Mouse (Mus musculus): ENCODE results near the gene Tmco4. TPM values are rescaled to one million over a fixed set of nuclear protein-coding genes. Genes with fewer than 3 reads are reported as not detected.

The Tmco4 gene
- polyA plus RNA-seq, 1 experiment from 2014 or later: 1.5 TPM

DNA sequence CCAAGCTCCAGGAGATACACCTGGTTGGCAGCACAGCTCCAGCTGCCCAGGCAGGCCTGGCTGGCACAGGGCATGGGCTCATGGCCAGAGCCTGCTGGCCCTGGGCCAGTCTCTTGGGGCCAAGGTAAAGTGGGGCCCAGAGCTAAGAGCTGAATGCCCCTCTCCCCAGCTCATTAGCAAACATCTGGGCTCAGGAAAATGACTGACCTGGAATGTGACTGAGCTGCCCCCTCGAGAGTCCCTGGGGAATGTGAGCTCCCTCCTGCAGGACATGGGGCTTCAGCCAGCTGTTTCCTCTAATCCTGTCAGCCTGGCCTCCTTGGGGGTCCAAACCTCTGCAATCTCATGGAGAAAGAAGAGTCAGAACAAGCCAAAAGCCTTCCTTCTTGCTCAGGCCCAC, 122.7 kb downstream of the Tmco4 start:
- no peak for DNase-seq
- H3K9me3 ChIP-seq (replicated peaks): no peaks in the 10 kb centered on the region
- H3K36me3 ChIP-seq: no peaks in the 10 kb centered on the region
- no peak overlapping the region for H3K9ac ChIP-seq
- peaks cover 60% of the 10 kb centered on the region for H3K27me3 ChIP-seq
- ATAC-seq (ENCODE audit: low read depth): no peak
- no peak overlapping the region for H3K27ac ChIP-seq
- peaks cover 15% of the 10 kb centered on the region for H3K4me1 ChIP-seq (replicated peaks)
- H3K4me3 ChIP-seq (replicated peaks): no peak overlapping the region
- 32% methylated on average over 1 of the region's 1 CpGs for WGBS (ENCODE audit: insufficient replicate concordance)
- no peak overlapping the region for H3K4me2 ChIP-seq

DNA sequence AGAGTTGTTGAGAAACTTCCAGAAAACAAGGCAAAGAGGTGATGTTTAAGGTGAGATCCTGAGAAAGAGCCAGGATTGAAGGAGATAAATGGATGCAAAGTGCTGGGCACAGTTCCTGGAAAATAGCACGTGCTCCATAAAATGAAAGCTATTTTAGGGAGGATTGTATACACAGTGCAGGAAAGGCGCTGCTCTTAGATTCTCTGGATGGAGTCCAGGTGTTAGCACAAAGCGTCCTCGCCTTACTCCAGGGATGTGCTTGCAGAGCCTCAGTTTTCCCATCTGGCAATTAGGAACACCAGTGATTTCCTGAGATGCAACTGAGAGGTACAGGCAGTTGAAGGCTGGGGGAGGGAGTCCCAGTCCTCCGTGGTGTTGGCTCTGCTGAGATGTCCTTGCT, 123.5 kb downstream of the Tmco4 start:
- ATAC-seq (ENCODE audit: low read depth) (no peak), DNase-seq (no peak)
- no peak overlapping the region for H3K9ac ChIP-seq
- no peak overlapping the region for H3K4me3 ChIP-seq (replicated peaks)
- 54% methylated on average over 5 of the region's 5 CpGs for WGBS (ENCODE audit: insufficient replicate concordance)
- no peaks in the 10 kb centered on the region for H3K9me3 ChIP-seq (replicated peaks)
- H3K27ac ChIP-seq: no peak overlapping the region
- H3K36me3 ChIP-seq: peaks cover 1% of the 10 kb centered on the region; the same call in 1 of the 2 replicates
- H3K4me2 ChIP-seq: no peak overlapping the region
- H3K27me3 ChIP-seq: peaks cover 52% of the 10 kb centered on the region
- peaks cover 14% of the 10 kb centered on the region for H3K4me1 ChIP-seq (replicated peaks)

DNA sequence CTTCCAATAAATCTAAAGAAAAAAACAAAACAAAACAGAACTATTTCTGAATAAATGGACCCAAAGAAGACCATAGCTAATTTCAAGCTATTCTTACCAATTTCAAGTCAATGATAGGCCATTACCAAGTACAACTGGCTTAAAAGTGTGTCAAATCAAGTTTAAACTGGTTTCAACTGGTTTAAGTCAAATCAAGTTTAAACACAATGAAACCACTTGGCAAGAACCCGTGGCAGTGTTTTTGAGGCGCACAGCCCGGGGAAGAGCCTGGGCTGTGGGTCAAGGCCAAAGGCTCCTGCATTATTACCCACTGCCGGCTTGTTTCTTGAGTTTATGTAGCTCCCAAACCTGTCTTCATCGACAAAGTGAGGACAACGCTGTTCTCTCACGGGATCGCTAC, 127.6 kb downstream of the Tmco4 start:
- DNase-seq (no peak), ATAC-seq (ENCODE audit: low read depth) (no peak)
- H3K4me2 ChIP-seq: no peak overlapping the region
- peaks cover 10% of the 10 kb centered on the region for H3K27me3 ChIP-seq
- H3K4me1 ChIP-seq (replicated peaks): no peaks in the 10 kb centered on the region
- H3K27ac ChIP-seq: no peak overlapping the region
- H3K9me3 ChIP-seq (replicated peaks): no peaks in the 10 kb centered on the region
- no peak overlapping the region for H3K9ac ChIP-seq
- 80% methylated on average over 8 of the region's 8 CpGs for WGBS (ENCODE audit: insufficient replicate concordance)
- no peak overlapping the region for H3K4me3 ChIP-seq (replicated peaks)
- H3K36me3 ChIP-seq: peaks cover 36% of the 10 kb centered on the region

DNA sequence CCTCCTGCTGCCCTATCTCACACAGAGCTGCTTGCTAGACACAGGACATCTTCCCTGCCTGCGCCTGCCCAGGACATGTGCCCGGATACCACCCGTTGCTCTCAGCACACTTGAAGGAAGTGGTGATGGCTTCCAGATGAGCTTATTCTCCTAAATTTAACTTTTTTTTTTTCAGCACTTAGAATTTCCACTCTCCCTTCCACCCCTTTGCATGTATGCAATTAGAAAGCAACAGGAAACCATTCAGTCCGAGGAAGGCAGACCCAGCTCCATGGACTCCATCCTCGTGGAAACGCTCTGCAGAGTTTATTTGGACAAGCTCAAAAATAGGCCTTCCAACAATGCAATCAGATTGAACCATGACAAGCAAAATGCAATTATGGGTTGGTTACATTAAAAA, 128.9 kb downstream of the Tmco4 start:
- no peak for ATAC-seq (ENCODE audit: low read depth)
- Histone ChIP-seq H3K4me1 (replicated peaks) (no peaks in the 10 kb centered on the region), H3K9ac (no peak overlapping the region), H3K4me2 (no peak overlapping the region), H3K27ac (no peak overlapping the region), H3K4me3 (replicated peaks) (no peak overlapping the region), H3K36me3 (peaks cover 36% of the 10 kb centered on the region), H3K27me3 (0 out of 2 replicates have a peak, but pooled peaks cover under 1% of the 10 kb centered on the region), H3K9me3 (replicated peaks) (no peaks in the 10 kb centered on the region)
- 77% methylated on average over 6 of the region's 6 CpGs for WGBS (ENCODE audit: insufficient replicate concordance)
- DNase-seq: no peak

DNA sequence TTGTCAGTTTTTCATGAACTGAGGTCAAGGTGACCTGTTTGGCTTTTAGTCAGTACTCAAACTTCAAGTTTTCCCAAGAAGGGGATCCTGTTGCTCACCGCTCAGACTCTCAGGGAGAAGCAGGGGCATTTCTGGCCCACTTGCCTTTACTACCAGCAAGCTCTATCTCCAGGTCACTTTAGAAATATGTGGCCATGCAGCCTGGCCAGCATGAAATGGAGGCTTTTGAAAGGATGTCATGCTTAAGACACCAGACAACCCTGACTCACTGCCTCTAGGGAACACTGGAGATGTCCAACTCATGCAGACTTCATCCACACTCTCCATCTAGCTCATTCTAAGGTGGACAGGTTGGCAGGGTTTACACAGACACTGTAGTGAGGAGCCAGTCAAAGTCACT, 132.8 kb downstream of the Tmco4 start:
- H3K4me2 ChIP-seq: no peak overlapping the region
- H3K36me3 ChIP-seq: peaks cover 41% of the 10 kb centered on the region
- ATAC-seq (ENCODE audit: low read depth): no peak
- H3K27ac ChIP-seq: no peak overlapping the region
- peaks cover 9% of the 10 kb centered on the region for H3K4me1 ChIP-seq (replicated peaks)
- 89% methylated on average over 1 of the region's 1 CpGs for WGBS (ENCODE audit: insufficient replicate concordance)
- no peak for DNase-seq
- H3K9ac ChIP-seq: no peak overlapping the region
- no peaks in the 10 kb centered on the region for H3K27me3 ChIP-seq
- H3K9me3 ChIP-seq (replicated peaks): no peaks in the 10 kb centered on the region
- no peak overlapping the region for H3K4me3 ChIP-seq (replicated peaks)

Other genes starting within 250 kb of the Tmco4 start
- gene Pla2g2c, start 248.1 kb upstream of the Tmco4 start, polyA plus RNA-seq (2015; fragmentation: Nextera tagmentation; extraction: Ambion mirVana): 0.13 TPM in 1 of 2 replicates, not detected in the other
- 0.05 and 0.07 TPM in 2 replicates for gene Ubxn10, start 235.7 kb upstream of the Tmco4 start, polyA plus RNA-seq (2015; fragmentation: Nextera tagmentation; extraction: Ambion mirVana)
- gene Pla2g2f, start 215.3 kb upstream of the Tmco4 start, polyA plus RNA-seq (2015; fragmentation: Nextera tagmentation; extraction: Ambion mirVana): not detected in 2 replicates
- not detected in 2 replicates for gene Pla2g2d, start 197.2 kb upstream of the Tmco4 start, polyA plus RNA-seq (2015; fragmentation: Nextera tagmentation; extraction: Ambion mirVana)
- gene Pla2g5, start 109.4 kb upstream of the Tmco4 start, polyA plus RNA-seq (2015; fragmentation: Nextera tagmentation; extraction: Ambion mirVana): not detected in 2 replicates
- gene Gm13030, start 98.9 kb upstream of the Tmco4 start, polyA plus RNA-seq (2015; fragmentation: Nextera tagmentation; extraction: Ambion mirVana): not detected in 2 replicates
- gene Pla2g2e, start 94.9 kb upstream of the Tmco4 start, polyA plus RNA-seq (2015; fragmentation: Nextera tagmentation; extraction: Ambion mirVana): not detected in 2 replicates
- gene Otud3, start 58.9 kb upstream of the Tmco4 start, polyA plus RNA-seq (2015; fragmentation: Nextera tagmentation; extraction: Ambion mirVana): 1.6 and 1.9 TPM in 2 replicates
- 0.08 and 0.12 TPM in 2 replicates for gene Rnf186, start 5.8 kb upstream of the Tmco4 start, polyA plus RNA-seq (2015; fragmentation: Nextera tagmentation; extraction: Ambion mirVana)
- gene Htr6, start 102.7 kb downstream of the Tmco4 start, polyA plus RNA-seq (2015; fragmentation: Nextera tagmentation; extraction: Ambion mirVana): not detected in 2 replicates
- gene Nbl1, start 120.1 kb downstream of the Tmco4 start, polyA plus RNA-seq (2015; fragmentation: Nextera tagmentation; extraction: Ambion mirVana): 1.6 and 2.0 TPM in 2 replicates
- 403 and 435 TPM in 2 replicates for gene Minos1, start 158.2 kb downstream of the Tmco4 start, polyA plus RNA-seq (2015; fragmentation: Nextera tagmentation; extraction: Ambion mirVana)
- 173 and 198 TPM in 2 replicates for gene Capzb, start 220.0 kb downstream of the Tmco4 start, polyA plus RNA-seq (2015; fragmentation: Nextera tagmentation; extraction: Ambion mirVana)